Mouse (Mus musculus): ENCODE measurements around the gene Ccnd3. TPM values are rescaled to one million over a fixed set of nuclear protein-coding genes. Genes with fewer than 3 reads are reported as not detected.
A peak's percentile ranks its signal among the peaks of the same experiment; 100 is the strongest.
"Not testable (repeated sequence)": the region's sequence is repeated elsewhere in the genome, so short reads cannot be mapped to it uniquely, and the experiment has no call there.

The Ccnd3 gene
- polyA plus RNA-seq, 2 experiments, result 195 to 379 TPM

DNA sequence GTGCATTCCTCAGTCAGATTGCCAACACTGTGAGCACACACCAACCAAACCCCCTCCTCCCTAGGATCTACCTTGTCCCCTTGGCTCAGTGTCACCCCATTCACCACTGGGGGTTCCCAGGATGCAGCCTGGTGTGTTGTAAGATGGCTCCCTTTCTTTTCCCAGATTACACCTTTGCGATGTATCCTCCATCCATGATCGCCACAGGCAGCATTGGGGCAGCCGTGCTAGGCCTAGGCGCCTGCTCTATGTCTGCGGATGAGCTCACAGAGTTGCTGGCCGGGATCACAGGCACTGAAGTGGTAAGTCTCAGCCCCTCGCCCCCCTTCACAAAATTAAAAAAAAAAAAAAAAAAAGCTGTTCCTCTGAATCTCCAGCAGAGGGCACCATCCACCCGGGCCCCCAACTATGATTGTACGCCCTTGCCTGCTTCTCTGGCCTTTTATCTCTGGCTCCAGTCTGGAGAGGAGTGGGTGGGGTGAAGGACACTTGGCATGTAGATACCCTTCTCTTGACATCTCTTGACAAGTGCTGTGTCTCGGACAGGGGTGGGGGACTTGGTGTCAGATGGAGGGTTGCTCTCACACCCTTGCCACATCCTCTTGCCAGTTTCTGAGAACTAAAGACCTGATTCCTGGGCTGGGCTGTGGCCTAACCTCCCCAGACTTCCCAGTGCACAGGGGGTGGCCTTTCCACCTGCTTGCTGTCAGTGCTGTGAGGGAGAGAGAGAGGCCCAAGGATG, 93.2 kb downstream of the Ccnd3 start:
- DNase-seq (ENCODE audit: low read depth in 3 of 3, low spot score in 3 of 3), result peak; percentile 89 to 94 (median 91)
- H3K9ac ChIP-seq (replicated peaks), result peak overlapping the region; percentile 98
- peak overlapping the region; percentile 92 for H3K4me2 ChIP-seq (ENCODE audit: low read depth)
- peak overlapping the region; percentile 93 for H3K27ac ChIP-seq
- no peaks in the 10 kb centered on the region for H3K27me3 ChIP-seq (ENCODE audit: control insufficient read depth, insufficient read depth, low read length)
- WGBS (ENCODE audit: insufficient replicate concordance), result 18% methylated on average over 10 of the region's 10 CpGs
- TF ChIP-seq CTCF (IDR thresholded peaks at IDR 0.05; ENCODE audit: low read depth) (peak; percentile 94), EP300 (IDR thresholded peaks at IDR 0.05; ENCODE audit: low read depth) (peak; percentile 92)
- H3K4me1 ChIP-seq (replicated peaks; ENCODE audit: control insufficient read depth in 2 of 2, insufficient read depth in 2 of 2, low read length in 1 of 2), result peaks cover 27 to 42% of the 10 kb centered on the region in 2 experiments
- ATAC-seq (ENCODE audit: insufficient read depth), result peak; percentile 67
- H3K9me3 ChIP-seq (ENCODE audit: control insufficient read depth, low read length), result no peaks in the 10 kb centered on the region
- H3K36me3 ChIP-seq (replicated peaks; ENCODE audit: control insufficient read depth, insufficient read depth, low read depth), result peaks cover 68% of the 10 kb centered on the region
- H3K4me3 ChIP-seq (ENCODE audit: insufficient read depth in 1 of 2, low read depth in 2 of 2, low read length in 2 of 2), result peak overlapping the region; percentile 72 to 93

GRCm38 (mm10) chr17:47598580-47599304, 93.9 kb downstream of the Ccnd3 start:
- not testable (repeated sequence) for DNase-seq (ENCODE audit: low read depth in 3 of 3, low spot score in 3 of 3); H3K27me3 ChIP-seq (ENCODE audit: control insufficient read depth, insufficient read depth, low read length); ATAC-seq (ENCODE audit: insufficient read depth); H3K9me3 ChIP-seq (ENCODE audit: control insufficient read depth, low read length)
- Histone ChIP-seq H3K4me3 (ENCODE audit: insufficient read depth in 1 of 2, low read depth in 2 of 2, low read length in 2 of 2) (peak overlapping the region; percentile 23 to 29; a peak in 3 of 4 replicates), H3K36me3 (replicated peaks; ENCODE audit: control insufficient read depth, insufficient read depth, low read depth) (peaks cover 71% of the 10 kb centered on the region), H3K9ac (replicated peaks) (peak overlapping the region; percentile 68), H3K4me2 (ENCODE audit: low read depth) (peak overlapping the region; percentile 92), H3K27ac (peak overlapping the region; percentile 93), H3K4me1 (replicated peaks; ENCODE audit: control insufficient read depth in 2 of 2, insufficient read depth in 2 of 2, low read length in 1 of 2) (peaks cover 26 to 41% of the 10 kb centered on the region in 2 experiments)
- WGBS (ENCODE audit: insufficient replicate concordance), result 60% methylated on average over 10 of the region's 10 CpGs

- 55% methylated on average over 11 of the region's 11 CpGs for WGBS (ENCODE audit: insufficient replicate concordance)
These were observed 94.9 kb downstream of the Ccnd3 start for GRCm38 (mm10) chr17:47599511-47600297.

GRCm38 (mm10) chr17:47600601-47601388, 95.9 kb downstream of the Ccnd3 start:
- Histone ChIP-seq H3K4me1 (replicated peaks; ENCODE audit: control insufficient read depth in 2 of 2, insufficient read depth in 2 of 2, low read length in 1 of 2) (peaks cover 26 to 41% of the 10 kb centered on the region in 2 experiments), H3K9ac (replicated peaks) (no peak overlapping the region), H3K27me3 (ENCODE audit: control insufficient read depth, insufficient read depth, low read length) (no peaks in the 10 kb centered on the region), H3K9me3 (ENCODE audit: control insufficient read depth, low read length) (no peaks in the 10 kb centered on the region), H3K4me3 (ENCODE audit: insufficient read depth in 1 of 2, low read depth in 2 of 2, low read length in 2 of 2) (no peak overlapping the region), H3K4me2 (ENCODE audit: low read depth) (no peak overlapping the region), H3K27ac (peak overlapping the region; percentile 93), H3K36me3 (replicated peaks; ENCODE audit: control insufficient read depth, insufficient read depth, low read depth) (peaks cover 81% of the 10 kb centered on the region)
- 81% methylated on average over 13 of the region's 13 CpGs for WGBS (ENCODE audit: insufficient replicate concordance)
- TF ChIP-seq CTCF (IDR thresholded peaks at IDR 0.05; ENCODE audit: low read depth) (no peak), EP300 (IDR thresholded peaks at IDR 0.05; ENCODE audit: low read depth) (no peak)
- ATAC-seq (ENCODE audit: insufficient read depth) (no peak), DNase-seq (ENCODE audit: low read depth in 3 of 3, low spot score in 3 of 3) (no peak)

More at GRCm38 (mm10) chr17:47599511-47600297, 94.9 kb downstream of the Ccnd3 start:
- TF ChIP-seq CTCF (IDR thresholded peaks at IDR 0.05; ENCODE audit: low read depth) (no peak), EP300 (IDR thresholded peaks at IDR 0.05; ENCODE audit: low read depth) (no peak; the same call in 1 of the 2 replicates)
- DNase-seq (ENCODE audit: low read depth in 3 of 3, low spot score in 3 of 3) (no peak), ATAC-seq (ENCODE audit: insufficient read depth) (no peak)
- H3K4me3 ChIP-seq (ENCODE audit: insufficient read depth in 1 of 2, low read depth in 2 of 2, low read length in 2 of 2), result no peak overlapping the region
- H3K4me1 ChIP-seq (replicated peaks; ENCODE audit: control insufficient read depth in 2 of 2, insufficient read depth in 2 of 2, low read length in 1 of 2), result peaks cover 26 to 41% of the 10 kb centered on the region in 2 experiments
- H3K27ac ChIP-seq, result peak overlapping the region; percentile 93
- peaks cover 79% of the 10 kb centered on the region for H3K36me3 ChIP-seq (replicated peaks; ENCODE audit: control insufficient read depth, insufficient read depth, low read depth)
- no peak overlapping the region for H3K4me2 ChIP-seq (ENCODE audit: low read depth)
- H3K9me3 ChIP-seq (ENCODE audit: control insufficient read depth, low read length), result no peaks in the 10 kb centered on the region
- no peaks in the 10 kb centered on the region for H3K27me3 ChIP-seq (ENCODE audit: control insufficient read depth, insufficient read depth, low read length)
- no peak overlapping the region for H3K9ac ChIP-seq (replicated peaks)
